Mouse (Mus musculus): Measurements from ENCODE around the gene Cdr1. TPM values are rescaled to one million over a fixed set of nuclear protein-coding genes. Genes with fewer than 3 reads are reported as not detected.
A peak's percentile ranks its signal among the peaks of the same experiment; 100 is the strongest.

Gene Cdr1
- total RNA-seq, 1 experiment: not detected

DNA sequence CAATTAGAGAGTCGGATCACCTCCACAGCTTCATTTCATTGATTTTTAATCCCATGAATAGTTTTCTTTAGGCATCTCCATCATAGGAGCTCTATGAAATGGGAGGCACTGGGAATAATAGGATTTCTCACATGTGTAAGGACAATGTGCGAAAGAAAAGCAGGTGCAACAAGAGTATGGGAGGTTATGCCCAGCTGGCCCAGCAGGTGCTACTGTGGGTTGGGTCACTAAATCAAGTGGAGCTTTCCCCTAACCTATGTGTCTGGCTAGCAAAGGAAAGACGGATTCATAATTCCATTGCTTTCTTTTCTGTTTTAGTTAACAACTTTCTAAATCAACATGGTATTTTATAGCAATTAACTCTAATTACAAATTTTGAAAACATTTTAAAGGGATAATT lies 31.1 kb downstream of the Cdr1 start:
- no peaks in the 10 kb centered on the region for H3K4me1 ChIP-seq (ENCODE audit: control insufficient read depth in 2 of 2, insufficient read depth in 2 of 2, low read length in 2 of 2, poor library complexity in 1 of 2)
- H3K9ac ChIP-seq (ENCODE audit: insufficient read depth, low read depth, low read length, poor library complexity, severe bottlenecking): no peak overlapping the region
- TF ChIP-seq ZNF384 (IDR thresholded peaks at IDR 0.05; ENCODE audit: low read depth, low read length): no peak
- TF ChIP-seq ZC3H11A (IDR thresholded peaks at IDR 0.05; ENCODE audit: borderline replicate concordance, low read depth, low read length): no peak
- no peak for TF ChIP-seq CHD2 (IDR thresholded peaks at IDR 0.05; ENCODE audit: low read depth, low read length)
- TF ChIP-seq HCFC1 (IDR thresholded peaks at IDR 0.05; ENCODE audit: borderline replicate concordance, insufficient read depth, low read length): no peak
- TF ChIP-seq MAFK (IDR thresholded peaks at IDR 0.05; ENCODE audit: insufficient read depth, low read depth, low read length): no peak
- no peaks in the 10 kb centered on the region for H3K9me3 ChIP-seq (ENCODE audit: control insufficient read depth, insufficient read depth, low read depth, low read length)
- H3K36me3 ChIP-seq (ENCODE audit: control insufficient read depth, insufficient read depth, low read length, poor library complexity, severe bottlenecking): no peaks in the 10 kb centered on the region
- no peak for DNase-seq (ENCODE audit: low read depth, low spot score)
- in situ Hi-C loops (cut with MboI; ENCODE audit: low sequenced_read_pairs in 2 of 2, unreplicated experiment in 2 of 2): no loop called here
- H3K27ac ChIP-seq (ENCODE audit: insufficient read depth, low read depth, low read length, poor library complexity, severe bottlenecking): no peak overlapping the region
- H3K4me3 ChIP-seq (ENCODE audit: insufficient read depth in 1 of 2, low read depth in 1 of 2, low read length in 2 of 2, poor library complexity in 1 of 2, severe bottlenecking in 1 of 2): no peak overlapping the region

DNA sequence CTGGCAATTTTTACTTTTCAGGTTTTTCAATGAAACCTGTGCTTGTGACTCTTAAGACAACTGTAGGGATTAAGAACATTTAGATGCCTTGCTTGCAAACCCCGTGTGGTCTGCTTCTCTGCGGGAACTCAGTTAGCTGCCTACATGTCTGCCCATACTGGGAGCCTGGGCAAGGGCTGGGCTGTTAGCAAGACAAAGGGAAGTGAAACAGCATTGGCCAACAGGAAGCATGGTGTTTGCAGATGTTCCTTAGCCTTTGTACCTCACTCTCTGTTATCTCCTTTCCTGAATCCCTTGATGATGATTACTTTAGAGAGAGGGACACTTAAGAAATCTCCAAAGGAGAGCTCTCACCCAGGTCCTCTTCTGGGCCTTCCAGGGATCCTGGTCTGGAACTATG lies 38.8 kb downstream of the Cdr1 start:
- Histone ChIP-seq H3K4me3 (ENCODE audit: insufficient read depth in 1 of 2, low read depth in 1 of 2, low read length in 2 of 2, poor library complexity in 1 of 2, severe bottlenecking in 1 of 2) (no peak overlapping the region), H3K27ac (ENCODE audit: insufficient read depth, low read depth, low read length, poor library complexity, severe bottlenecking) (no peak overlapping the region), H3K9me3 (ENCODE audit: control insufficient read depth, insufficient read depth, low read depth, low read length) (no peaks in the 10 kb centered on the region), H3K36me3 (ENCODE audit: control insufficient read depth, insufficient read depth, low read length, poor library complexity, severe bottlenecking) (no peaks in the 10 kb centered on the region), H3K9ac (ENCODE audit: insufficient read depth, low read depth, low read length, poor library complexity, severe bottlenecking) (no peak overlapping the region), H3K4me1 (ENCODE audit: control insufficient read depth in 2 of 2, insufficient read depth in 2 of 2, low read length in 2 of 2, poor library complexity in 1 of 2) (no peaks in the 10 kb centered on the region)
- TF ChIP-seq CHD2 (IDR thresholded peaks at IDR 0.05; ENCODE audit: low read depth, low read length) (no peak), ZNF384 (IDR thresholded peaks at IDR 0.05; ENCODE audit: low read depth, low read length) (no peak), MAFK (IDR thresholded peaks at IDR 0.05; ENCODE audit: insufficient read depth, low read depth, low read length) (no peak), ZC3H11A (IDR thresholded peaks at IDR 0.05; ENCODE audit: borderline replicate concordance, low read depth, low read length) (no peak), HCFC1 (IDR thresholded peaks at IDR 0.05; ENCODE audit: borderline replicate concordance, insufficient read depth, low read length) (no peak)
- in situ Hi-C loops (cut with MboI; ENCODE audit: low sequenced_read_pairs in 2 of 2, unreplicated experiment in 2 of 2): no loop called here
- DNase-seq (ENCODE audit: low read depth, low spot score): no peak

DNA sequence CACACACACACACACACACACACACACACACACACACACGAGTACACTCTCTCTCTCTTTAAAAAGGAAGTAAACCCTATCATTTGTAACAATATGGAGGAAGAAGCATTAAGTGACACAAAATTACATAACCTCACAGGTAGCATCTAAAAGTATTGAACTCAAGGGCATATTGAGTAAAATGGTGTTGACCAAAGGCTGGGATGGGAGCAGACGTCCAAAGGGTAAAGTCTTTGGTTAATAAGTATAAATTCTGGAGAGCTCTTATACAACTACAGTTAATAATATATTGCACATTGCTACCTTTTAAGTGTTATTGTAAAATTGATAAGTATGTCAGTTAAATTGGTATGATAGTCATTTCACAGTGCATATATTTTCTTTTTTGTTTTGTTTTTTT lies 39.9 kb downstream of the Cdr1 start:
- in situ Hi-C loops (cut with MboI; ENCODE audit: low sequenced_read_pairs in 2 of 2, unreplicated experiment in 2 of 2): no loop called here
- no peaks in the 10 kb centered on the region for H3K9me3 ChIP-seq (ENCODE audit: control insufficient read depth, insufficient read depth, low read depth, low read length)
- no peak for DNase-seq (ENCODE audit: low read depth, low spot score)
- no peak overlapping the region for H3K27ac ChIP-seq (ENCODE audit: insufficient read depth, low read depth, low read length, poor library complexity, severe bottlenecking)
- H3K9ac ChIP-seq (ENCODE audit: insufficient read depth, low read depth, low read length, poor library complexity, severe bottlenecking): no peak overlapping the region
- H3K36me3 ChIP-seq (ENCODE audit: control insufficient read depth, insufficient read depth, low read length, poor library complexity, severe bottlenecking): no peaks in the 10 kb centered on the region
- H3K4me1 ChIP-seq (ENCODE audit: control insufficient read depth in 2 of 2, insufficient read depth in 2 of 2, low read length in 2 of 2, poor library complexity in 1 of 2): no peaks in the 10 kb centered on the region
- TF ChIP-seq HCFC1 (IDR thresholded peaks at IDR 0.05; ENCODE audit: borderline replicate concordance, insufficient read depth, low read length) (no peak), ZNF384 (IDR thresholded peaks at IDR 0.05; ENCODE audit: low read depth, low read length) (no peak), ZC3H11A (IDR thresholded peaks at IDR 0.05; ENCODE audit: borderline replicate concordance, low read depth, low read length) (no peak), MAFK (IDR thresholded peaks at IDR 0.05; ENCODE audit: insufficient read depth, low read depth, low read length) (no peak), CHD2 (IDR thresholded peaks at IDR 0.05; ENCODE audit: low read depth, low read length) (no peak)
- H3K4me3 ChIP-seq (ENCODE audit: insufficient read depth in 1 of 2, low read depth in 1 of 2, low read length in 2 of 2, poor library complexity in 1 of 2, severe bottlenecking in 1 of 2): no peak overlapping the region

DNA sequence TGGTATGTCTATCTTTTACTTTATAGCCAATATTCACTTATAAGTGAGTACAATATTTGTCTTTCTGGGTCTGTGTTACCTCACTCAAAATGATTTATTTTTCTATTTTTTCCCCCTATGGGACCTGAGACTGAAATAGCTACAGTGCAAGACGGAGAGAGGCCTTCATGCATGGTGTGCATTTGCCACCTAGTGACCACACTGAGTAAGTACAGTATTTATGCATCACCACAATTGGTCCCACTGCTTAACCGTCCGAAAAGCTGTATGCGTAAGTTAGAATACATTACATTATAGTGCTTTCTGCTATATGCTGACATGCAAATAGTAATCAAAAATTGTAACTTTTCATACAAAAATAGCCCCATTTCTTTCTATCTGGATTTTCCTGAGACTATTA lies 50.8 kb downstream of the Cdr1 start:
- Histone ChIP-seq H3K4me1 (ENCODE audit: control insufficient read depth in 2 of 2, insufficient read depth in 2 of 2, low read length in 2 of 2, poor library complexity in 1 of 2) (no peaks in the 10 kb centered on the region), H3K9ac (ENCODE audit: insufficient read depth, low read depth, low read length, poor library complexity, severe bottlenecking) (no peak overlapping the region), H3K36me3 (ENCODE audit: control insufficient read depth, insufficient read depth, low read length, poor library complexity, severe bottlenecking) (no peaks in the 10 kb centered on the region), H3K9me3 (ENCODE audit: control insufficient read depth, insufficient read depth, low read depth, low read length) (no peaks in the 10 kb centered on the region), H3K4me3 (ENCODE audit: insufficient read depth in 1 of 2, low read depth in 1 of 2, low read length in 2 of 2, poor library complexity in 1 of 2, severe bottlenecking in 1 of 2) (no peak overlapping the region), H3K27ac (ENCODE audit: insufficient read depth, low read depth, low read length, poor library complexity, severe bottlenecking) (no peak overlapping the region)
- peak; percentile 4 for DNase-seq (ENCODE audit: low read depth, low spot score)
- in situ Hi-C loops (cut with MboI; ENCODE audit: low sequenced_read_pairs in 2 of 2, unreplicated experiment in 2 of 2): no loop called here
- no peak for TF ChIP-seq ZC3H11A (IDR thresholded peaks at IDR 0.05; ENCODE audit: borderline replicate concordance, low read depth, low read length)
- no peak for TF ChIP-seq CHD2 (IDR thresholded peaks at IDR 0.05; ENCODE audit: low read depth, low read length)
- TF ChIP-seq MAFK (IDR thresholded peaks at IDR 0.05; ENCODE audit: insufficient read depth, low read depth, low read length): no peak
- no peak for TF ChIP-seq ZNF384 (IDR thresholded peaks at IDR 0.05; ENCODE audit: low read depth, low read length)
- TF ChIP-seq HCFC1 (IDR thresholded peaks at IDR 0.05; ENCODE audit: borderline replicate concordance, insufficient read depth, low read length): no peak

Measured in ES-E14 (cell line).